Mouse (Mus musculus) lung, postnatal 0 days (tissue): ENCODE measurements at regions not wholly inside any gene's neighbourhood (a gene's known extent, or its start where the extent isn't known, plus 50 kb on each side); places are given as distances from the start of the nearest gene placed in this dataset.

Source experiments
- ATAC-seq: fragments of 200-750 bp; cut with Nextera tagmentation; 2 replicates; pipeline ENCODE4 v1.8.0; 2017; ENCODE audit warnings: moderate library complexity
- DNase-seq: peaks from one replicate; pipeline ENCODE4 v3.0.0-alpha.2; 2016; ENCODE audit warnings: low spot score
- H3K27ac ChIP-seq: fragments of 300-500 bp; sonication (generic); 2 replicates; pipeline ENCODE4 v1.5.1; 2014; ENCODE audit warnings: antibody characterized with exemption, mild to moderate bottlenecking, low read length, mixed read lengths
- H3K27me3 ChIP-seq: fragments of 300-500 bp; sonication (generic); replicated peaks from 2 replicates; pipeline ENCODE4 v1.6.1; 2014; ENCODE audit warnings: low read length, mixed read lengths; ENCODE audit not compliant: insufficient read depth
- H3K36me3 ChIP-seq: fragments of 300-500 bp; sonication (generic); 2 replicates; pipeline ENCODE4 v1.6.1; 2014; ENCODE audit warnings: low read length, mixed read lengths; ENCODE audit not compliant: insufficient read depth
- H3K4me1 ChIP-seq: fragments of 300-500 bp; sonication (generic); 2 replicates; pipeline ENCODE4 v1.6.1; 2014; ENCODE audit warnings: antibody characterized with exemption, low read depth, low read length, mixed read lengths; ENCODE audit not compliant: insufficient read depth
- H3K4me2 ChIP-seq: fragments of 300-500 bp; sonication (generic); replicated peaks from 2 replicates; pipeline ENCODE4 v1.6.1; 2014; ENCODE audit warnings: low read depth, mild to moderate bottlenecking, low read length, moderate library complexity, mixed read lengths
- H3K4me3 ChIP-seq: fragments of 300-500 bp; sonication (generic); 2 replicates; pipeline ENCODE4 v1.5.1; 2014; ENCODE audit warnings: low read depth, low read length
- H3K9ac ChIP-seq: fragments of 300-500 bp; sonication (generic); replicated peaks from 2 replicates; pipeline ENCODE4 v1.6.1; 2014; ENCODE audit warnings: low read depth, mild to moderate bottlenecking
- H3K9me3 ChIP-seq: fragments of 300-500 bp; sonication (generic); 2 replicates; pipeline ENCODE4 v1.6.1; 2016; ENCODE audit warnings: low read length, mixed read lengths
- CTCF ChIP-seq: IDR thresholded peaks from 2 replicates; pipeline ENCODE4 v1.5.1; 2016; ENCODE audit warnings: antibody characterized with exemption, mild to moderate bottlenecking
- EP300 ChIP-seq: IDR thresholded peaks from 2 replicates; pipeline ENCODE4 v1.6.1; 2016; ENCODE audit warnings: antibody characterized with exemption, mild to moderate bottlenecking, control low read depth
- WGBS: fragments of 180-500 bp; shearing (Covaris S2); extraction: QIAGEN DNeasy Blood & Tissue Kit; methylation state at CpG from one replicate; pipeline ENCODE4 v1.1.7; 2014; 5-methylcytosine and 5-hydroxymethylcytosine counted together

DNA sequence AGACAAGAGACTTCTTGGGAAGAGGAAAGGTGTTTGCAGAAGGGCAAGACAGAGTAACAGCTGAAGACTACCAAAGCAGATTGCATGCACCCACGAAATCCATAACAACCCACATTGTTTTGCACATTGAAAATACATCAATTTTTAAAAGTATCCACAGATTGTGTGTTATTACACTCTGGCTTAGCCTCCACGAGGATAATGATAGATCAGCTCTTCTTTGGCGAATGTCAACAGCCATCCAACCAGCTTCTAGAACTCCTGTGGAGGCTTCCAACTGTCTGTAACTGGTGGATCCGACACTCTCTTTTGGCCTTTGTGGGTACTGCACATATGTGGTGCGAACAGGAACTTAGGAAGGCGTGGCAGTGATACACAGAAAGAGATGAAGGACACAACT, 54.6 kb upstream of the Lyplal1 start:
- 84% methylated on average over 6 of the region's 6 CpGs for WGBS
- DNase-seq (no peak), ATAC-seq (no peak)

More for the DNA sequence above, 54.6 kb upstream of the Lyplal1 start:
- Histone ChIP-seq H3K9ac (no peak overlapping the region), H3K36me3 (no peaks in the 10 kb centered on the region), H3K4me3 (no peak overlapping the region), H3K4me1 (no peaks in the 10 kb centered on the region), H3K9me3 (no peaks in the 10 kb centered on the region), H3K4me2 (no peak overlapping the region), H3K27ac (no peak overlapping the region), H3K27me3 (no peaks in the 10 kb centered on the region)
- TF ChIP-seq CTCF (no peak), EP300 (no peak)
